Mouse (Mus musculus) C2C12 (cell line): ENCODE measurements around the gene Olfr550. TPM values are rescaled to one million over a fixed set of nuclear protein-coding genes. Genes with fewer than 3 reads are reported as not detected.
"Not testable (repeated sequence)": the region's sequence is repeated elsewhere in the genome, so short reads cannot be mapped to it uniquely, and the experiment has no call there.

Experiments used
- H3K27me3 ChIP-seq: one replicate; pipeline ENCODE4 v1.6.1; 2011; ENCODE audit not compliant: control insufficient read depth, insufficient read depth, insufficient read length
- H3K36me3 ChIP-seq: one replicate; pipeline ENCODE4 v1.6.1; 2011; ENCODE audit not compliant: control insufficient read depth, insufficient read depth
- H3K4me3 ChIP-seq: one replicate; pipeline ENCODE4 v1.5.1; 2011; ENCODE audit warnings: mild to moderate bottlenecking, control low read depth; ENCODE audit not compliant: poor library complexity, insufficient read depth, severe bottlenecking
- H3K79me2 ChIP-seq: one replicate; pipeline ENCODE4 v1.6.1; 2011; ENCODE audit not compliant: control insufficient read depth, insufficient read depth
- H3K79me3 ChIP-seq: one replicate; pipeline ENCODE4 v1.6.1; 2011; ENCODE audit warnings: low read depth, control low read depth
- H3ac ChIP-seq: one replicate; pipeline ENCODE3; 2011; ENCODE audit warnings: low read depth; ENCODE audit not compliant: control insufficient read depth, insufficient read length
- CEBPB ChIP-seq: IDR thresholded peaks from one replicate; pipeline ENCODE4 v1.6.1; 2011; ENCODE audit warnings: low read depth, mild to moderate bottlenecking, control low read depth, moderate library complexity
- CTCF ChIP-seq: IDR thresholded peaks from one replicate; pipeline ENCODE4 v1.5.1; 2011; ENCODE audit not compliant: control insufficient read depth, insufficient read depth, insufficient read length
- FOSL1 ChIP-seq: IDR thresholded peaks from one replicate; pipeline ENCODE4 v1.8.0; 2011; ENCODE audit warnings: mild to moderate bottlenecking, low read length; ENCODE audit not compliant: poor library complexity, insufficient read depth, severe bottlenecking
- MAX ChIP-seq: IDR thresholded peaks from one replicate; pipeline ENCODE4 v1.6.1; 2011; ENCODE audit warnings: mild to moderate bottlenecking, control low read depth
- MYOD1 ChIP-seq: IDR thresholded peaks from one replicate; pipeline ENCODE4 v1.6.1; 2011; ENCODE audit warnings: low read depth; ENCODE audit not compliant: control insufficient read depth, insufficient read length
- MYOG ChIP-seq: IDR thresholded peaks from one replicate; pipeline ENCODE4 v1.6.1; 2011; ENCODE audit not compliant: control insufficient read depth, insufficient read length; ENCODE audit errors: extremely low read depth
- USF1 ChIP-seq: IDR thresholded peaks from one replicate; pipeline ENCODE4 v1.6.1; 2011; ENCODE audit warnings: low read depth, mild to moderate bottlenecking, control low read depth, moderate library complexity
- polyA plus RNA-seq: library from polyadenylated mRNA; unstranded; fragments of >200 nt; fragmentation: generic; extraction: Trizol; gene quantifications from one replicate; pipeline ENCODE4 v1.2.1, GENCODE M21; 2012; ENCODE audit warnings: missing spikeins

Olfr550 gene
- polyA plus RNA-seq, 1 experiment = not detected

DNA sequence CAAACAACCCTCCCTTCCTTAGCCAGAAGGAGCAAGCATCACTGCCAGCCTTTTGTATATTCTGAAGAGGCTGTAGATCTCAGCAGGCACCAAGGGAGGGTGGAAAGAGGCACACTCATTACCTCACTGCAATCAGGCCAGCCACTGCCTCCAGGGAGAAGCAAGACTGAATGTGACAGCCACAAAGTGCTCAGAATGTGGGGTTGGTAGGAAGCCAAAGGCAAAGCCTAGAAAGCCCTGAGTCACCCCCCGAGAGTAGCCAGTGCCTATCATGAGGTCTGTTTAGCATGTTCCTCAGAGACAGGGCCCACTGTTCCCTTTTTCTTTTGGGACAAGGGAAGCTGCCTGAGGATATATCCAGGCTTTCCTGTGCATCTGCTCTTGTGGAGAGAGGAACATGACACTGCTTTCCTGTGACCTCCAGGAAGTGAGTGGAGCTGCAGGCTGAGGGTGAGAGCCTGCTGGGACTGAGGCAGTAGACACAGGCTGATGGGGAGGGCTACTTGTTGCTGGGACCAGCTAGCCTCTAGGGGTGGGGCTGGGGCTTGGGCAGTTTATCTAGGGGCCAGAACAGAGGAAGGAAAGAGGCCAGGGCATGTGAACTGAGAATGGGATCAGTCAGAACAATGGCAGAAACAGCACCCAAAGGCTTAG lies 26.3 kb downstream of the Olfr550 start, which contains the start of gene Olfr552:
Gene Olfr552, plus strand, starts transcription at position 393 of the 654 bp plus-strand sequence.
- H3K36me3 ChIP-seq = no peaks in the 10 kb centered on the region
- no peaks in the 10 kb centered on the region for H3K79me2 ChIP-seq
- H3K79me3 ChIP-seq = no peaks in the 10 kb centered on the region
- TF ChIP-seq FOSL1 (no peak), MYOD1 (no peak)
- no peak within 1 kb of the TSS for H3K4me3 ChIP-seq
- H3ac ChIP-seq = no peak within 1 kb of the TSS
- H3K27me3 ChIP-seq = no peaks in the 10 kb centered on the region

- H3K36me3 ChIP-seq = no peaks in the 10 kb centered on the region
- H3K4me3 ChIP-seq = no peak within 1 kb of the TSS
- TF ChIP-seq MAX (no peak), CEBPB (no peak), MYOG (no peak), CTCF (no peak), MYOD1 (no peak), FOSL1 (no peak), USF1 (no peak)
- no peak within 1 kb of the TSS for H3ac ChIP-seq
- H3K27me3 ChIP-seq = no peaks in the 10 kb centered on the region
- H3K79me3 ChIP-seq = no peaks in the 10 kb centered on the region
- no peaks in the 10 kb centered on the region for H3K79me2 ChIP-seq
Measured at GRCm38 (mm10) chr7:102618118-102618517, 46.9 kb downstream of the Olfr550 start, which contains the start of gene Olfr553. Gene Olfr553, minus strand, starts transcription at chr7:102618218.

DNA sequence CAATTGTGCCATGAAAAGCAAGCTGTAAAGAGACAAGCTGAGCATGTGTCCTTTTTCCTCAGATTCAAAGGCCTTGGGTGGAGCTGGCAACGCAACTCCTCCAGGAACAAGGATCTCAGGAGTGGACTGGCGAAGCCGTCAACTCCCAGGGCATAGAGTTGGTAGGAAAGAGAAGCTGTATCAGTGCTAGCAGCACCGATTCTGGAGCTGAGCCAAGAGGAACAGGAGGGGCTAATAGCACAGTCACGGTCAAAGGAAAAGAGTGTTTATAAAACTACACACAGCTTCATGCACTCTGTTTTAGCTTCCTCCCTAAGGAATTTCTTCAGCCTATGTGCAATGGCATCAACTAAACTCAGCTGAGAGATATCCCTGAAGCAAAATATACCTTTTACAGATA lies 48.4 kb downstream of the Olfr550 start:
- H3K36me3 ChIP-seq = no peaks in the 10 kb centered on the region
- no peaks in the 10 kb centered on the region for H3K79me3 ChIP-seq
- H3ac ChIP-seq = no peak overlapping the region
- H3K79me2 ChIP-seq = no peaks in the 10 kb centered on the region
- no peak overlapping the region for H3K4me3 ChIP-seq
- TF ChIP-seq MYOG (no peak), MAX (no peak), FOSL1 (no peak), USF1 (no peak), MYOD1 (no peak), CTCF (no peak), CEBPB (no peak)
- no peaks in the 10 kb centered on the region for H3K27me3 ChIP-seq

DNA sequence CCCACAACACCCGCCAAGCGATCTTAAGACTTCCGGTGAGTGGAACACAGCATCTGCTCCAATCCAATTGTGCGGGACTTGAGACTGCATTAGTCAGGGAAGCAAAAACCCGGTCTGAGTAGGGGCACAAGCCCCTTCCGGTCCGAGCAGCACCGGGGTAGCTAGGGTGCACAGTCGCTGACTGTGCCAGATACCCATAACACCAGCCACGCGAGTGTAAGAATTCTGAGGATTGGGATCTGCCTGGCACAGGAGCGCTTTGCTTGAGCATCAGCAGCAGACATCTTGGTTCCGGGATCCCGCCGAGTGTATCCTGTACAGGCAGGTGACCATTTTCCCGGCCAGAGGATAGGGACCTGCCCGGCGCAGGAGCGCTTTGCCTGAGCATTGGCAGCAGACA lies 49.1 kb downstream of the Olfr550 start:
- not testable (repeated sequence) for H3K4me3 ChIP-seq, H3K27me3 ChIP-seq, H3K79me3 ChIP-seq, H3K36me3 ChIP-seq, H3ac ChIP-seq, H3K79me2 ChIP-seq

Other genes starting within 250 kb of the Olfr550 start
- gene Rrm1, start 129.7 kb upstream of the Olfr550 start, polyA plus RNA-seq = 123 TPM
- gene Olfr543, start 89.8 kb upstream of the Olfr550 start, polyA plus RNA-seq = 0.04 TPM
- 0.01 TPM for gene Olfr544, start 83.1 kb upstream of the Olfr550 start, polyA plus RNA-seq
- gene Olfr545, start 71.9 kb upstream of the Olfr550 start, polyA plus RNA-seq = not detected
- not detected for gene Olfr547, start 36.7 kb upstream of the Olfr550 start, polyA plus RNA-seq
- gene Olfr548-ps1, start 30.5 kb upstream of the Olfr550 start, polyA plus RNA-seq = not detected
- gene Olfr549, start 21.6 kb upstream of the Olfr550 start, polyA plus RNA-seq = not detected
- 0.49 TPM for gene Trim21, start 6.0 kb upstream of the Olfr550 start, polyA plus RNA-seq
- not detected for gene Olfr551, start 20.4 kb downstream of the Olfr550 start, polyA plus RNA-seq
- not detected for gene Olfr552, start 26.3 kb downstream of the Olfr550 start, polyA plus RNA-seq
- gene Olfr553, start 46.8 kb downstream of the Olfr550 start, polyA plus RNA-seq = not detected
- gene Olfr554, start 67.0 kb downstream of the Olfr550 start, polyA plus RNA-seq = not detected
- gene Olfr555, start 87.4 kb downstream of the Olfr550 start, polyA plus RNA-seq = not detected
- gene Olfr556, start 93.5 kb downstream of the Olfr550 start, polyA plus RNA-seq = not detected
- 2.0 TPM for gene Trim68, start 115.9 kb downstream of the Olfr550 start, polyA plus RNA-seq
- gene Olfr557, start 124.5 kb downstream of the Olfr550 start, polyA plus RNA-seq = not detected
- gene Olfr558, start 130.8 kb downstream of the Olfr550 start, polyA plus RNA-seq = not detected
- gene Olfr33, start 147.6 kb downstream of the Olfr550 start, polyA plus RNA-seq = not detected
- not detected for gene Olfr559, start 156.0 kb downstream of the Olfr550 start, polyA plus RNA-seq
- not detected for gene Olfr560, start 187.9 kb downstream of the Olfr550 start, polyA plus RNA-seq
- not detected for gene Olfr78, start 188.0 kb downstream of the Olfr550 start, polyA plus RNA-seq
- not detected for gene Olfr561, start 199.8 kb downstream of the Olfr550 start, polyA plus RNA-seq
- gene Olfr564, start 232.0 kb downstream of the Olfr550 start, polyA plus RNA-seq = not detected